Mouse (Mus musculus) forebrain, embryonic 16.5 days (tissue): Measurements from ENCODE around the gene Hoxa6. TPM values are rescaled to one million over a fixed set of nuclear protein-coding genes. Genes with fewer than 3 reads are reported as not detected.

ENCODE experiments used
- ATAC-seq: fragments of 200-750 bp; cut with Nextera tagmentation; 2 replicates; pipeline ENCODE4 v1.8.0; 2017; ENCODE audit warnings: mild to moderate bottlenecking, moderate library complexity
- H3K27ac ChIP-seq: fragments of 300-500 bp; sonication (generic); 2 replicates; pipeline ENCODE4 v1.5.1; 2014; ENCODE audit warnings: low read length, control low read depth
- H3K27me3 ChIP-seq: fragments of 300-500 bp; sonication (generic); replicated peaks from 2 replicates; pipeline ENCODE4 v1.6.1; 2014; ENCODE audit warnings: low read length; ENCODE audit not compliant: control insufficient read depth, insufficient read depth
- H3K36me3 ChIP-seq: fragments of 300-500 bp; sonication (generic); 2 replicates; pipeline ENCODE4 v1.6.1; 2014; ENCODE audit not compliant: control insufficient read depth, insufficient read depth
- H3K4me1 ChIP-seq: fragments of 300-500 bp; sonication (generic); replicated peaks from 2 replicates; pipeline ENCODE4 v1.6.1; 2014; ENCODE audit warnings: low read length; ENCODE audit not compliant: control insufficient read depth, insufficient read depth
- H3K4me2 ChIP-seq: fragments of 300-500 bp; sonication (generic); 2 replicates; pipeline ENCODE4 v1.6.1; 2014; ENCODE audit warnings: mild to moderate bottlenecking, low read length, control low read depth
- H3K4me3 ChIP-seq: fragments of 300-500 bp; sonication (generic); replicated peaks from 2 replicates; pipeline ENCODE4 v1.5.1; 2014; ENCODE audit warnings: mild to moderate bottlenecking, low read length, control low read depth
- H3K9ac ChIP-seq: fragments of 300-500 bp; sonication (generic); replicated peaks from 2 replicates; pipeline ENCODE4 v1.6.1; 2014; ENCODE audit warnings: low read depth, low read length, control low read depth
- H3K9me3 ChIP-seq: fragments of 300-500 bp; sonication (generic); 2 replicates; pipeline ENCODE4 v1.6.1; 2016; ENCODE audit warnings: low read length; ENCODE audit not compliant: control insufficient read depth
- WGBS: fragments of 180-500 bp; shearing (Covaris S2); extraction: QIAGEN DNeasy Blood & Tissue Kit; methylation state at CpG from one replicate; pipeline ENCODE4 v1.1.7; 2014; 5-methylcytosine and 5-hydroxymethylcytosine counted together
- polyA plus RNA-seq: library from polyadenylated mRNA; unstranded; fragments of >200 nt; fragmentation: Nextera tagmentation; extraction: Ambion mirVana; gene quantifications from 2 replicates; pipeline ENCODE4 v1.2.1, GENCODE M21; 2015

Gene Hoxa6
- polyA plus RNA-seq, 1 experiment from 2014 or later, result not detected

DNA sequence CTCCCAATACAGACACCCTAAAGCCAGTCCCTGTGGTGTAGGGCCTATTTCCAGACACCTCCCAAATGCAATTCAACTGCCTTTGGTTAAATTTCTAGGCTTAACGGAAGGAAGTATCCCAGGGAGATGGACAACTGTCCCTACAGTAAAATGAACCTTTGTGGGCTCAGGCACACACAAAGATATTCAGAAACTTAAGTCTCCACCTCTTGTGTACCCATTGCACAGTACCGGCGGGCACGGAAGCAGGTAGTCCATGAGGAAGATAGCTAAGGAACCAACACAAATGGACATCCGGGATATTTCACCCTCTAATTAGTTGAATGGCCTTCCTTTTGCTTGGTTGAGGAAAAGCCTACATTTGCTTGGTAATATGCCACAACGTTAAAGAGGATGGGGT lies 32.1 kb downstream of the Hoxa6 start:
- H3K4me1 ChIP-seq, result 0 out of 2 replicates have a peak, but pooled peaks cover 3% of the 10 kb centered on the region
- H3K4me3 ChIP-seq, result no peak overlapping the region
- no peak overlapping the region for H3K9ac ChIP-seq
- ATAC-seq, result no peak
- WGBS, result 3% methylated on average over 6 of the region's 6 CpGs
- peaks cover 88% of the 10 kb centered on the region for H3K27me3 ChIP-seq
- no peak overlapping the region for H3K27ac ChIP-seq
- no peak overlapping the region for H3K4me2 ChIP-seq
- H3K36me3 ChIP-seq, result no peaks in the 10 kb centered on the region
- H3K9me3 ChIP-seq, result no peaks in the 10 kb centered on the region

DNA sequence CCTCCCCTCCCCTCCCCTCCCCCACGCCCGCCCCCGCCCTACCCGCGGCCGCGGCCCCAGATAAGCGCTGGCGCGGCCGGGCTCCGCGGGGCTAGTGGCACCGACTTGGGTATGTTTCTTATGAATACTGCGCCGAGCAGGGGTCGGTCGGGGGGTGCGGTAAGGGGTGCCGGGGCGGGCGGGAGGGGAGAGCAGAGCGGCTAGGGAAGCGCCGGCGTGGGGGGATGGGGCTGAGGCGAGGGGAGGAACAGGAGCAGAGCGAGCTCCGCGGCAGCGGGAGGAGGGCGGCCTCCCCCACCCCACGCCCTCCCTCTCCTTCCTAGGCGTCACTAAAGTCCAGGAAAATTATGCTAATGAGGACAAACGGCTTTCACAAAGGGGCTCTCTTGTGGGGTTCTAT lies 32.7 kb downstream of the Hoxa6 start:
- WGBS, result 2% methylated on average over 25 of the region's 35 CpGs
- H3K9ac ChIP-seq, result no peak overlapping the region
- peaks cover 88% of the 10 kb centered on the region for H3K27me3 ChIP-seq
- H3K4me1 ChIP-seq, result 0 out of 2 replicates have a peak, but pooled peaks cover 3% of the 10 kb centered on the region
- no peak for ATAC-seq
- no peaks in the 10 kb centered on the region for H3K36me3 ChIP-seq
- H3K4me2 ChIP-seq, result no peak overlapping the region
- no peaks in the 10 kb centered on the region for H3K9me3 ChIP-seq
- H3K27ac ChIP-seq, result no peak overlapping the region
- no peak overlapping the region for H3K4me3 ChIP-seq

DNA sequence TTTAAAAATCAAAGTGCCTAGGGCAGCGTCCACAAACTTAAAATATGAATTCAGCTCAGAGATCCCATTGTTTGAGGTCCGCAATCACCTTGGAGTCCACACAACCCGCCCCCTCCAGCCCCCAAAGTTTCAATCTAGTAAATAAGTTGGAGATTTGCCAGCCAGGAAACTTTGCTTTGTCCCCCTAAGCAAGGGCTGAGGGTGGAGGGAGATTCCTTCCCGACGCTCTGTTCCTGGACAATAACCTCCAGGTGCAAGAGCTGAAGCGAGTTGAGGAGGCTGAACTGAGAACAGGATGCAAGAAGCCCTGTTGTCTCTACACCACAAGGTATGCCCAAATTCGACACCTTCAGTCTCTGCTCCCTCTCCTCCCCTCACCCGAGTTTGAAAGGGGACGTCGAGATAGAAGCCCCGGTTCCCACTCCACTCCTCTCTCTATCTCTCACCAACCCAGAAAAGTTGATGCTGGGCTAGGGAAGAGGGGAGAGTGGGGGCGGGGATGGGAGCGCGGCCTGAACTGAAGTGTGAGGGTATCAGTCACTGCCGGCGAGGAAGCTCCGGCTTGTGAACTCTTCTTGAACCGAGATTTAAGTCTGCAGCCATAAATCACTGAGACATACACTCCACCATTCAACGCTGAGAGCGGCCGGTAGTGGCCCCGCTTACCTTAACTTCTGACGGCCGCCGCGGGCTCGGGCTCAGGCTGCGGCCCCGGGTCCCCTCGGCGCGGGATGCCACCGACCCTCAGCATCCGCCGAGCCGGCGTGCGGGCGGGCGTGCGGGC lies 33.4 kb downstream of the Hoxa6 start:
- Histone ChIP-seq H3K27ac (no peak overlapping the region), H3K4me3 (no peak overlapping the region), H3K27me3 (peaks cover 88% of the 10 kb centered on the region), H3K9me3 (no peaks in the 10 kb centered on the region), H3K4me1 (0 out of 2 replicates have a peak, but pooled peaks cover 3% of the 10 kb centered on the region), H3K4me2 (no peak overlapping the region), H3K9ac (no peak overlapping the region), H3K36me3 (no peaks in the 10 kb centered on the region)
- no peak for ATAC-seq
- under 1% methylated on average over 41 of the region's 41 CpGs for WGBS

DNA sequence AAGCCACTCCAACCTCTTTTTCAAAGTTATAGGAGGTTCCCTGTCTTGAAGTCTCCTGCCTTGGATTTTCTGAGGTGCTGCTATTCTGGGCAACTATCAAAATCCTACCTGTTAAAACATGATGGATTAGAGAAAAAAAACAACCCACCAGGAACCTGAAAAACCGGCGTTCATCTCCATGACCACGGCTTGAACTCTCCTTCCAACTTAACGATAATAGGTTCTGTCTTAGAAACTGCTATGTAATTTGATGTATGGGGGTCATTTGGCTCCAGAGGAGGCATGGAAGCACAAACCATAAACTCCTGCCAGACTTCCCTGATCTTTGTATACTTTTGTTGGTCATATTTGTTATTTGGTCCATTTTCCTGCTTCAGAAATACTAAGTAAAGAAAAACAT lies 34.9 kb downstream of the Hoxa6 start:
- WGBS, result 5% methylated on average over 4 of the region's 4 CpGs
- no peak for ATAC-seq
- Histone ChIP-seq H3K36me3 (no peaks in the 10 kb centered on the region), H3K27me3 (peaks cover 84% of the 10 kb centered on the region), H3K27ac (no peak overlapping the region), H3K4me2 (no peak overlapping the region), H3K4me3 (no peak overlapping the region), H3K9me3 (no peaks in the 10 kb centered on the region), H3K9ac (no peak overlapping the region), H3K4me1 (0 out of 2 replicates have a peak, but pooled peaks cover 3% of the 10 kb centered on the region)

DNA sequence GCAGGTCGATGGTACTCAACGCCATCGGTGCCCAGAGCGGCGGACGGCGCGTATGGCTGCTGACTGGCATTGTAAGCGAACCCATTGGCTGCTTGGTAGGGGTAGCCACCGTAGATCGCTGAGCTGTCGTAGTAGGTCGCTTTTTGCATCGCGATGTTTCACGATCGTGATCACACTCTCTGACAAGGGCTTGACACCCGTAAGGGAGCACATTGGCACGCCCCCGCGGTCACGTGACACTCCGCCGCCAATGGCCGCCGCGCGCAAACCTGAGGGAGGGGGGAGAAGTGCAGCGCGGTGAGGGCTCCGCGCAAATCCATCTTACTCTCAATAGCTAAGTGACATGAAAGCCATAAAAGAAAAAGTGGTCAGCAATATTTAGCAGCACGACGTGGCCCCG lies 36.0 kb downstream of the Hoxa6 start:
- H3K9me3 ChIP-seq, result no peaks in the 10 kb centered on the region
- H3K36me3 ChIP-seq, result no peaks in the 10 kb centered on the region
- no peak overlapping the region for H3K9ac ChIP-seq
- WGBS, result under 1% methylated on average over 35 of the region's 35 CpGs
- 0 out of 2 replicates have a peak, but pooled peaks cover 3% of the 10 kb centered on the region for H3K4me1 ChIP-seq
- H3K4me2 ChIP-seq, result peak overlapping the region; percentile 34; the same call in 1 of the 2 replicates
- 0 out of 2 replicates have a peak overlapping the region, but pooled peaks have one; percentile 14 for H3K4me3 ChIP-seq
- no peak for ATAC-seq
- no peak overlapping the region for H3K27ac ChIP-seq
- H3K27me3 ChIP-seq, result peaks cover 84% of the 10 kb centered on the region

DNA sequence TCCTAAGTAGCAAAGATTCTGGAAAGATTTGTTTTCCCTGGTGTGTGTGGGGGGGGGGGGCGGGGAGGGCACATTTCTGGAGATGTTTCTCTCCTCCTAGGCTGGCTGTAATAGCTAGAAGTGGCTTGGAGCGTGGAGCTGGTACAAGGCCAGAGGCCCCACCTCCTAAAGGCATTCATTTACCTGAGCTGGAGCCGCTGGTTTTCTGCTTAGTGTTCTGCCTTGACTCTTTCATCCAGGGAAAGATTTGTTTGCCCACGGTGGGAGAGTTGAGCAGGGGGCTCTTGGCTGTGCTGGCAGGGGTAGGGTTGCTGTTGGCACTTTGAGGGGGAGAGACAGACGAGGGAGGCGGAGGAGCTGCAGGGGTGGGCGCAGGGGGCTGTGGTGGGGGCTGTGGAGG lies 36.6 kb downstream of the Hoxa6 start:
- Histone ChIP-seq H3K4me1 (0 out of 2 replicates have a peak, but pooled peaks cover 3% of the 10 kb centered on the region), H3K9me3 (no peaks in the 10 kb centered on the region), H3K27ac (no peak overlapping the region), H3K9ac (no peak overlapping the region), H3K4me2 (no peak overlapping the region), H3K4me3 (no peak overlapping the region), H3K27me3 (peaks cover 85% of the 10 kb centered on the region), H3K36me3 (no peaks in the 10 kb centered on the region)
- WGBS, result 2% methylated on average over 6 of the region's 7 CpGs
- ATAC-seq, result no peak

DNA sequence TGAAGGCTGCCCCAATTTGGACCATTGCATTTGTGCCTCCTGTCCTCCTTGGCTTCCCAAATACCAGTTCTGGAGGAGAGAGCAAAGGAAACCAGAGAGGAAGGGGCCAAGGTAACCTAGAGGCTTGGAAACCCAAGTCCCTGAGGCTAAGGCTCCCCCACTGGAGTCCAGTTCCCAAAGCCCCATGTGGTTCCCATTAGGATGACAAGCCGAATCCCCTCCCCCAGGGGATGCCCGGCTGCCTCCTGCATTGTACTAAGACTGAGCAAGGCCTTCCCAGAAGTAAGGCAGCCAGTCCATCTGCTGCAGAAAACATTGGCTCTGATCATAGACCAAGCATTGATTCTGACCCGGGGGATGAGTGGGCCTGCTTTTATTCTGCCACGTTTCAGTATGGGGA lies 37.2 kb downstream of the Hoxa6 start:
- no peak overlapping the region for H3K27ac ChIP-seq
- H3K4me2 ChIP-seq, result no peak overlapping the region
- H3K9me3 ChIP-seq, result no peaks in the 10 kb centered on the region
- WGBS, result 2% methylated on average over 4 of the region's 4 CpGs
- H3K27me3 ChIP-seq, result peaks cover 85% of the 10 kb centered on the region
- H3K9ac ChIP-seq, result no peak overlapping the region
- 0 out of 2 replicates have a peak, but pooled peaks cover 3% of the 10 kb centered on the region for H3K4me1 ChIP-seq
- no peak overlapping the region for H3K4me3 ChIP-seq
- ATAC-seq, result no peak
- no peaks in the 10 kb centered on the region for H3K36me3 ChIP-seq

DNA sequence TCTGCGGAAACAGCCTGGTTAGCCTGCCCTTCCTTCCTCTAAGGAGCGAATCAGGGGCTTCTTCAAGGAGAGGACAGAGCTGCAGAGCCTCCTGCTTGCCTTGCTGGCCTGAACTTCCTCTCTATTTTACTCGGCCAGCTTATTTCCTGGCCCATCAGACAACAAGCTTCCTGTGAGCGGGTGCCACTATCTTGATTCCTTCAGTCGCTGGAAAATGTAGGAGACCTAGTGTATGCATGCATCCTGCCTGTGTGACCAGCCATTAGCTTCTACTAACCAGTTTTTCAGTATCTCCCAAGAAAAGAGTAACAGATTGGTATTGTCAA lies 37.7 kb downstream of the Hoxa6 start:
- Histone ChIP-seq H3K9ac (no peak overlapping the region), H3K27ac (no peak overlapping the region), H3K9me3 (no peaks in the 10 kb centered on the region), H3K4me1 (0 out of 2 replicates have a peak, but pooled peaks cover 3% of the 10 kb centered on the region), H3K36me3 (no peaks in the 10 kb centered on the region), H3K27me3 (peaks cover 85% of the 10 kb centered on the region), H3K4me3 (no peak overlapping the region), H3K4me2 (no peak overlapping the region)
- 3% methylated on average over 5 of the region's 5 CpGs for WGBS
- ATAC-seq, result no peak

DNA sequence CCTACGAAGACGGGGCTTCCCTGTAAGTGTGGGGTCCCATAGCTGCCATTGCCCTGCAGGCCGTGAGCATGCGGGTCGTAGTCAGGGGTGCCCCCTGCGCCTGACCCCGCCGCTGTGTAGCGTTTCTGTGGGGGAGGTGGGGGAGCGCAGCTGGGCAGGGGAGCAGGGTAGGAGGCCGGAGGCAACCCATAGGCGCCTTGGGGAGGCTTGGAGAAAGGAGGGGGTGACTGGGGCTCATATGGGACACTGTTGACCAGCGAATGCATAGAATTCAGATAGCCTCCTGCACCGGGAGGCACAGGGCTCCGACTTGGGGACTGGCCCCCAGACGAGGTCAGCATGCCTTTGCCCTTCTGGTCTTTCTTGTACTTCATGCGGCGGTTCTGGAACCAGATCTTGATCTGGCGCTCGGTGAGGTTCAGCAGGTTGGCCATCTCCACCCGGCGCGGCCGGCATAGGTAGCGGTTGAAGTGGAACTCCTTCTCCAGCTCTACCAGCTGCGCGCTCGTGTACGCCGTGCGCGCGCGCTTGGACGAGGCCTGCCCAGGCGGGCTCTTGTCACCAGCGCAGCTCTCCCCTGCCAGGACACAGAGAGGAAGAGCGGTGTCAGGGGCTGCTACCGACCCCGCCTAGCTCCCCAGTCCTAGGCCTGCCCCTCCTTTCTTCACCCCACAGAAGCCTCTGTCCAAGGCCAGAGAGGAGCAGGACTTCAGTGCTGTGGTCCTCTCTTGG lies 38.2 kb downstream of the Hoxa6 start:
- Histone ChIP-seq H3K27ac (no peak overlapping the region), H3K9me3 (no peaks in the 10 kb centered on the region), H3K27me3 (peaks cover 88% of the 10 kb centered on the region), H3K9ac (no peak overlapping the region), H3K4me3 (no peak overlapping the region), H3K4me2 (no peak overlapping the region), H3K4me1 (0 out of 2 replicates have a peak, but pooled peaks cover 3% of the 10 kb centered on the region), H3K36me3 (no peaks in the 10 kb centered on the region)
- 1% methylated on average over 40 of the region's 40 CpGs for WGBS
- ATAC-seq, result no peak
